ENCODE assay signal across 13 mouse cellular contexts in genomic region chr1:79374811-79375210, GRCm38 (mm10).
"Had no signal": no experiment of that assay in that cellular context is flagged by ENCODE, and none has a peak within 500 bp of the region (broad histone marks: within the 10 kb centered on the region; RNA-seq: fewer than 3 reads in every experiment).

No protein-coding gene starts in this region.

- H3K4me1 ChIP-seq: liver, embryonic 13.5 days; neural tube, embryonic 12.5 days; neural tube, embryonic 15.5 days had no signal

- H3K36me3 ChIP-seq: liver, embryonic 13.5 days; neural tube, embryonic 12.5 days; neural tube, embryonic 15.5 days had no signal

- H3K9me3 ChIP-seq: liver, embryonic 13.5 days; neural tube, embryonic 12.5 days; neural tube, embryonic 15.5 days had no signal

- H3K27me3 ChIP-seq: liver, embryonic 13.5 days; neural tube, embryonic 12.5 days; neural tube, embryonic 15.5 days had no signal

- H3K27ac ChIP-seq: left cerebral cortex, adult 2 months; liver, embryonic 13.5 days; neural tube, embryonic 12.5 days; neural tube, embryonic 15.5 days had no signal

- DNase-seq: kidney, adult 9 months; kidney, postnatal 14 days; kidney, postnatal 4 days; liver, embryonic 13.5 days; lung, adult 2 months; lung, postnatal 14 days; lung, postnatal 4 days; thymus, adult 18-20 months; thymus, postnatal 36 days had no signal

- H3K4me3 ChIP-seq: left cerebral cortex, adult 2 months; liver, embryonic 13.5 days; neural tube, embryonic 12.5 days; neural tube, embryonic 15.5 days had no signal

- H3K9ac ChIP-seq: liver, embryonic 13.5 days; neural tube, embryonic 12.5 days; neural tube, embryonic 15.5 days had no signal

- H3K4me2 ChIP-seq: liver, embryonic 13.5 days; midbrain, embryonic 11.5 days; neural tube, embryonic 12.5 days; neural tube, embryonic 15.5 days had no signal
